13 mouse cellular contexts compared by ENCODE assay signal in genomic region chr19:4042124-4042523, GRCm38 (mm10). TPM values are rescaled to one million over a fixed set of nuclear protein-coding genes. Genes with fewer than 3 reads are reported as not detected.
DNase-seq lines count a peak whose midpoint lies in the region; ATAC-seq lines count a peak whose summit lies in the region.
"Had no signal": no experiment of that assay in that cellular context is flagged by ENCODE, and none has a peak within 500 bp of the region (broad histone marks: within the 10 kb centered on the region; RNA-seq: fewer than 3 reads in every experiment).

No protein-coding gene starts in this region.

- no peaks in the 10 kb centered on the region for H3K9me3 ChIP-seq in intestine, embryonic 16.5 days (ENCODE audit: control insufficient read depth, low read length)
- H3K9me3 ChIP-seq in midbrain, embryonic 16.5 days (replicated peaks; ENCODE audit: control insufficient read depth, low read length, poor library complexity, severe bottlenecking) = no peaks in the 10 kb centered on the region
- H3K9me3 ChIP-seq: embryonic facial prominence, embryonic 12.5 days; hindbrain, embryonic 15.5 days; megakaryocyte, embryonic 14.5 days had no signal

- H3K4me2 ChIP-seq in intestine, embryonic 16.5 days (ENCODE audit: low read depth, low read length) = peak overlapping the region; percentile 18; the same call in 1 of the 2 replicates
- no peak overlapping the region for H3K4me2 ChIP-seq in midbrain, embryonic 16.5 days (ENCODE audit: low read length)
- H3K4me2 ChIP-seq: embryonic facial prominence, embryonic 12.5 days; hindbrain, embryonic 15.5 days had no signal

- H3K4me1 ChIP-seq in intestine, embryonic 16.5 days (ENCODE audit: control insufficient read depth, insufficient read depth, low read length) = peaks cover 8% of the 10 kb centered on the region
- H3K4me1 ChIP-seq in midbrain, embryonic 16.5 days (ENCODE audit: control insufficient read depth, insufficient read depth, low read length) = peaks cover 9% of the 10 kb centered on the region

- 0 out of 2 replicates have a peak, but pooled peaks have one; percentile 3 for ATAC-seq in intestine, embryonic 16.5 days
- ATAC-seq in midbrain, embryonic 16.5 days = no peak
- ATAC-seq: forebrain, postnatal 0 days had no signal

- WGBS in intestine, embryonic 16.5 days = 61% methylated on average over 14 of the region's 14 CpGs
- 73% methylated on average over 14 of the region's 14 CpGs for WGBS in midbrain, embryonic 16.5 days

- no peak overlapping the region for H3K9ac ChIP-seq in intestine, embryonic 16.5 days (ENCODE audit: low read depth, low read length)
- no peak overlapping the region for H3K9ac ChIP-seq in midbrain, embryonic 16.5 days (ENCODE audit: low read depth, low read length)
- H3K9ac ChIP-seq: embryonic facial prominence, embryonic 12.5 days; forebrain, postnatal 0 days; hindbrain, embryonic 15.5 days had no signal

- no peaks in the 10 kb centered on the region for H3K27me3 ChIP-seq in intestine, embryonic 16.5 days (replicated peaks; ENCODE audit: control insufficient read depth, insufficient read depth, low read length)
- no peaks in the 10 kb centered on the region for H3K27me3 ChIP-seq in midbrain, embryonic 16.5 days (ENCODE audit: control insufficient read depth, insufficient read depth, low read depth, low read length)
- H3K27me3 ChIP-seq: embryonic facial prominence, embryonic 12.5 days; hindbrain, embryonic 15.5 days; megakaryocyte, embryonic 14.5 days had no signal

- H3K4me3 ChIP-seq in intestine, embryonic 16.5 days (ENCODE audit: low read length) = no peak overlapping the region
- H3K4me3 ChIP-seq in midbrain, embryonic 16.5 days (ENCODE audit: low read depth, low read length) = no peak overlapping the region
- H3K4me3 ChIP-seq: embryonic facial prominence, embryonic 12.5 days; hindbrain, embryonic 15.5 days; megakaryocyte, embryonic 14.5 days had no signal

- peak overlapping the region; percentile 59 for H3K27ac ChIP-seq in intestine, embryonic 16.5 days (ENCODE audit: low read length)
- no peak overlapping the region for H3K27ac ChIP-seq in midbrain, embryonic 16.5 days (ENCODE audit: low read length)
- H3K27ac ChIP-seq: embryonic facial prominence, embryonic 12.5 days; hindbrain, embryonic 15.5 days had no signal

- no peaks in the 10 kb centered on the region for H3K36me3 ChIP-seq in intestine, embryonic 16.5 days (ENCODE audit: control insufficient read depth, insufficient read depth, low read length)
- no peaks in the 10 kb centered on the region for H3K36me3 ChIP-seq in midbrain, embryonic 16.5 days (ENCODE audit: control insufficient read depth, insufficient read depth, low read length)
- H3K36me3 ChIP-seq: embryonic facial prominence, embryonic 12.5 days; hindbrain, embryonic 15.5 days had no signal

- DNase-seq in adrenal gland, postnatal 14 days = peak; percentile 48
- no peak for DNase-seq in adrenal gland, adult 18-20 months (ENCODE audit: low spot score in 2 of 2)
- DNase-seq in urinary bladder, adult 18-20 months (ENCODE audit: low spot score in 2 of 2) = peak; percentile 29 to 64
- DNase-seq in urinary bladder, postnatal 10 days (ENCODE audit: low spot score) = no peak
- DNase-seq in urinary bladder, postnatal 4 days (ENCODE audit: low spot score in 2 of 2) = peak; percentile 38 to 66
- no peak for DNase-seq in cerebellum, adult 11 months
- DNase-seq: forebrain, postnatal 0 days had no signal

RNA-seq across cellular contexts. Expression of gene Gstp2, which starts 3.7 kb away (rescaled TPM):
- total RNA-seq in adrenal gland, postnatal 14 days (2021) = 62.4 and 76.7 TPM in 2 replicates
- 10 to 100 TPM; 50.2 to 66.1 TPM for total RNA-seq in adrenal gland, adult 18-20 months (2021)
- polyA plus RNA-seq in intestine, embryonic 16.5 days (2015; fragmentation: Nextera tagmentation; extraction: Ambion mirVana) = 33.6 and 65.0 TPM in 2 replicates
- 1.3 and 5.2 TPM in 2 replicates for polyA plus RNA-seq in midbrain, embryonic 16.5 days (2015; fragmentation: Nextera tagmentation; extraction: Ambion mirVana)

RNA-seq across cellular contexts. Expression of gene Gstp1, which starts 4.3 kb away (rescaled TPM):
- 289 and 329 TPM in 2 replicates for total RNA-seq in adrenal gland, postnatal 14 days (2021)
- 100 to 1,000 TPM; 392 to 420 TPM for total RNA-seq in adrenal gland, adult 18-20 months (2021)
- 1,107 and 1,114 TPM in 2 replicates for polyA plus RNA-seq in intestine, embryonic 16.5 days (2015; fragmentation: Nextera tagmentation; extraction: Ambion mirVana)
- polyA plus RNA-seq in midbrain, embryonic 16.5 days (2015; fragmentation: Nextera tagmentation; extraction: Ambion mirVana) = 534 and 577 TPM in 2 replicates

RNA-seq across cellular contexts. Expression of gene Gstp3, which starts 17.2 kb away (rescaled TPM):
- 4.5 and 58.0 TPM in 2 replicates for total RNA-seq in adrenal gland, postnatal 14 days (2021)
- total RNA-seq in adrenal gland, adult 18-20 months (2021) = 1 to 10 TPM; 2.0 to 2.1 TPM
- 15.1 and 18.1 TPM in 2 replicates for polyA plus RNA-seq in intestine, embryonic 16.5 days (2015; fragmentation: Nextera tagmentation; extraction: Ambion mirVana)
- polyA plus RNA-seq in midbrain, embryonic 16.5 days (2015; fragmentation: Nextera tagmentation; extraction: Ambion mirVana) = not detected in 2 replicates
- total RNA-seq: forebrain, postnatal 0 days; left cerebral cortex, postnatal 36 days had no signal
- polyA plus RNA-seq: embryonic facial prominence, embryonic 12.5 days; forebrain, postnatal 0 days; hindbrain, embryonic 15.5 days had no signal

RNA-seq across cellular contexts. Expression of gene Ndufv1, which starts 29.5 kb away (rescaled TPM):
- total RNA-seq in adrenal gland, postnatal 14 days (2021) = 604 and 685 TPM in 2 replicates
- total RNA-seq in adrenal gland, adult 18-20 months (2021) = 100 to 1,000 TPM; 359 to 601 TPM
- polyA plus RNA-seq in intestine, embryonic 16.5 days (2015; fragmentation: Nextera tagmentation; extraction: Ambion mirVana) = 299 and 309 TPM in 2 replicates
- polyA plus RNA-seq in midbrain, embryonic 16.5 days (2015; fragmentation: Nextera tagmentation; extraction: Ambion mirVana) = 234 and 247 TPM in 2 replicates

RNA-seq across cellular contexts. Expression of gene Doc2g, which starts 39.0 kb away (rescaled TPM):
- 1.6 and 2.8 TPM in 2 replicates for total RNA-seq in adrenal gland, postnatal 14 days (2021)
- total RNA-seq in adrenal gland, adult 18-20 months (2021) = 1 to 10 TPM; 1.9 to 2.4 TPM
- 2.4 and 3.4 TPM in 2 replicates for polyA plus RNA-seq in intestine, embryonic 16.5 days (2015; fragmentation: Nextera tagmentation; extraction: Ambion mirVana)
- polyA plus RNA-seq in midbrain, embryonic 16.5 days (2015; fragmentation: Nextera tagmentation; extraction: Ambion mirVana) = 8.1 and 9.2 TPM in 2 replicates

Comparison
In these comparisons a context has a peak if more than half of its experiments do, and no peak if none do; other contexts are left out.
1. DNase-seq: peak in adrenal gland, postnatal 14 days (single experiment), urinary bladder, adult 18-20 months (2 of 2) and urinary bladder, postnatal 4 days (2 of 2); none in adrenal gland, adult 18-20 months (0 of 2), urinary bladder, postnatal 10 days (single experiment) and cerebellum, adult 11 months (single experiment).